Mouse (Mus musculus) layer of hippocampus, adult 6 months (tissue): ENCODE data around the gene Olfr777. TPM values are rescaled to one million over a fixed set of nuclear protein-coding genes. Genes with fewer than 3 reads are reported as not detected.

Experiments
- long read RNA-seq, 2 experiments: library from polyadenylated mRNA; unstranded; transcript quantifications; one replicate each; pipeline ENCODE4 v2.0.0; 2019 to 2020
- polyA plus RNA-seq: library from polyadenylated mRNA; unstranded; fragments of <200 nt; fragmentation: Nextera tagmentation; gene quantifications from 2 replicates; pipeline ENCODE4 v1.2.3, GENCODE M21; 2021

The Olfr777 gene
- polyA plus RNA-seq: not detected in 2 replicates
- long read RNA-seq, experiment 1: 0 reads
- long read RNA-seq, experiment 2: 0 reads

DNA sequence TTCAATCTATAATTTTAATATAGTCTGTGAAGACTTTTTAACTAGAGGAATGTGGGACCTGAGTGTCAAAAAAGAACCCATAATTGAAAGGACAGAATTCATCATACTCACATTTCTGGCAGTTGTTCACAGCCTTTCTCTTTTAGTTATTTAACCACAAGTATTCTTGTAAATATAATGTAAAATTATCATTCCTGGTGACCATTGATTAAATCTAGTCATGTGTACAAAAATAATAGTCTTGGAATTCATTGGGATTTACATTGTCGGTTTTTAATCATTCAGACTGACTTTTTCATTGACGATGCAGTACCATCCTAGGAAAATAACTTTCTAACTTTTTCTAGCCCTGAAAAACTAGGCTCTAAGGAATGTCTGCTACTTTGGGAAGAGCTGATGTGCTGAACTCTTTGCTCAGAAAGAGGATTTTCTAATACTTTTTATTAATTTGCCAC is at the start of gene Olfr777:
Olfr777 (minus strand) TSS at position 405 of the 455 bp plus-strand sequence.

DNA sequence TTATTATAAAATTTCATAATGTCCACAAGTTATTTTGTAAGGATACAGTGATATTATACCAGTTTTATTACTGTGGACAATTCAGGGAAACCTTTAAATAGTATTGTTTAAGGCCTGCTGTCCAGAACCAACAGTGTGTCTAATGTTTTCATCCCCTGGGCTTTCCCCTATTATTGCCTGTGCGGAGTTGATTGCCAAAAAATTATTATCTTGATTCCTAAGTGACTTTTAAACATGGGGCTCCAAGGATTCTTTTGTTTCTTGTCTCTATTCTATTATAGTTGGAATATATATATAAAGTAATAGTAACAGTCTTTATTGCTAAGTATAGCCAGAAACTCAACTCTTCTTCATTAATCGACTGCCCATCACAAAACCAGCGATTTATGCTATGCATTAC is 46.5 kb upstream of the Olfr777 start, which contains the start of gene Olfr780:
Olfr780 (plus strand) TSS at position 301 of the 400 bp plus-strand sequence.

GRCm38 (mm10) chr10:129258827-129259226 is 12.5 kb downstream of the Olfr777 start, which contains the start of gene Olfr776:
Gene Olfr776 (plus strand): TSS chr10:129259127.

DNA sequence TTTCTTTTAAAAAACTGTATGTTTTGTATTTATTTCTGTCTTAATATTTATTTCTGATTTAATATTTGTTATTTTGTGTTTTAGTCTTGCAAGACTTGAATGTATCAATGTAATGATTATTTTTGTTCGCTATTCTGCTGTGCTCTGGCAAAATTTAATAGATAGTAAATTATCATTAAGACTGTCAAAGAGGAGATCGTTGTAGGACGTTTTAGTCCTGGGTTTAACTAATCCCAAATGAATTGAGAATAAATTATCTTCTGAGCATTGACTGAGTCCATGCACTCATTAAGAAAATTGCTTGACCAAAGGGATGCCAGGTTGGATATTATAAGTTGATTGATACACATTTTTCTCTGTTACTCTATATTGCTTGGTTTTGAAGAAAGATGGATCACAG is 23.2 kb downstream of the Olfr777 start, which contains the start of gene Olfr775:
Olfr775 (plus strand) TSS at position 301 of the 400 bp plus-strand sequence.

DNA sequence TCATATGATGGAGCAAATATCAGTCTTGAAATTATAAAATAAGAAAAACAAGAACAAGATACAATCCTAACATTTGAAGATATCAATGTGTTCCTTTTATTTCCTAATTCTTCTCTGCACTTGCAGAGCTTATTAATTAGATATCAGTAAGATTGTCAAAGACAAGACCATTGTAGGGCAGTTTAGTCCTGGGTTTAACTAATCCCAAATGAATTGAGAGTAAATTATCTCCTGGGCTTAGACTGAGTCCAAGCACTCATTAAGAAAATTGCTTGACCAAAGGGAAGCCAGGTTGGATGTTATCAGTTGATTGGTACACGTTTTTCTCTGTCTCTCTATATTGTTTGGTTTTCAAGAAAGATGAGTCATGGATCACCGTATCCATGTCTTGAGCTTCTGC is 35.4 kb downstream of the Olfr777 start, which contains the start of gene Olfr774:
Olfr774 (plus strand) TSS at position 301 of the 400 bp plus-strand sequence.

Other genes with a start within 250 kb of the Olfr777 start
- gene Olfr764-ps1, start 231.6 kb downstream of the Olfr777 start, polyA plus RNA-seq: not detected in 2 replicates
- not detected in 2 replicates for gene Olfr765, start 221.5 kb downstream of the Olfr777 start, polyA plus RNA-seq
- not detected in 2 replicates for gene Olfr766-ps1, start 202.5 kb downstream of the Olfr777 start, polyA plus RNA-seq
- gene Olfr767, start 188.6 kb downstream of the Olfr777 start, polyA plus RNA-seq: not detected in 2 replicates
- gene Olfr768, start 172.1 kb downstream of the Olfr777 start, polyA plus RNA-seq: not detected in 2 replicates
- not detected in 2 replicates for gene Olfr769, start 153.6 kb downstream of the Olfr777 start, polyA plus RNA-seq
- not detected in 2 replicates for gene Olfr770, start 132.5 kb downstream of the Olfr777 start, polyA plus RNA-seq
- not detected in 2 replicates for gene Olfr771, start 106.7 kb downstream of the Olfr777 start, polyA plus RNA-seq
- gene Olfr772, start 93.6 kb downstream of the Olfr777 start, polyA plus RNA-seq: not detected in 2 replicates
- gene Olfr773, start 84.1 kb downstream of the Olfr777 start, polyA plus RNA-seq: not detected in 2 replicates
- gene Olfr774, start 35.3 kb downstream of the Olfr777 start, polyA plus RNA-seq: not detected in 2 replicates
- not detected in 2 replicates for gene Olfr775, start 23.1 kb downstream of the Olfr777 start, polyA plus RNA-seq
- not detected in 2 replicates for gene Olfr776, start 12.4 kb downstream of the Olfr777 start, polyA plus RNA-seq
- gene Olfr780, start 46.6 kb upstream of the Olfr777 start, polyA plus RNA-seq: not detected in 2 replicates
- gene Olfr781, start 57.4 kb upstream of the Olfr777 start, polyA plus RNA-seq: not detected in 2 replicates
- gene Olfr782, start 77.4 kb upstream of the Olfr777 start, polyA plus RNA-seq: not detected in 2 replicates
- gene Olfr784, start 112.6 kb upstream of the Olfr777 start, polyA plus RNA-seq: not detected in 2 replicates
- not detected in 2 replicates for gene Olfr785, start 133.9 kb upstream of the Olfr777 start, polyA plus RNA-seq
- not detected in 2 replicates for gene Olfr786, start 155.8 kb upstream of the Olfr777 start, polyA plus RNA-seq
- not detected in 2 replicates for gene Olfr787, start 190.4 kb upstream of the Olfr777 start, polyA plus RNA-seq
- gene Olfr788, start 199.5 kb upstream of the Olfr777 start, polyA plus RNA-seq: not detected in 2 replicates
- not detected in 2 replicates for gene Olfr789, start 213.3 kb upstream of the Olfr777 start, polyA plus RNA-seq
- gene Olfr790, start 227.0 kb upstream of the Olfr777 start, polyA plus RNA-seq: not detected in 2 replicates